Mouse (Mus musculus): ENCODE data around the gene Rrn3. TPM values are rescaled to one million over a fixed set of nuclear protein-coding genes. Genes with fewer than 3 reads are reported as not detected.
"Not testable (repeated sequence)": the region's sequence is repeated elsewhere in the genome, so short reads cannot be mapped to it uniquely, and the experiment has no call there.

The Rrn3 gene
- polyA plus RNA-seq, 1 experiment from 2014 or later: 63.6 TPM

GRCm38 (mm10) chr16:13750626-13751025 is 29.9 kb upstream of the Rrn3 start:
- H3K27ac ChIP-seq (ENCODE audit: poor library complexity, severe bottlenecking): no peak overlapping the region
- H3K4me1 ChIP-seq (replicated peaks): peaks cover 5% of the 10 kb centered on the region; the same call in 1 of the 2 replicates
- no peak overlapping the region for H3K4me3 ChIP-seq
- no peaks in the 10 kb centered on the region for H3K36me3 ChIP-seq
- H3K9me3 ChIP-seq (replicated peaks): no peaks in the 10 kb centered on the region
- H3K27me3 ChIP-seq (replicated peaks): no peaks in the 10 kb centered on the region; the same call in 1 of the 2 replicates
- H3K4me2 ChIP-seq: no peak overlapping the region
- WGBS: 89% methylated on average over 13 of the region's 13 CpGs
- H3K9ac ChIP-seq: no peak overlapping the region
- no peak for ATAC-seq (ENCODE audit: insufficient number of reproducible peaks, low FRiP score)

- Histone ChIP-seq H3K4me2 (peak overlapping the region; percentile 99), H3K9ac (no peak overlapping the region), H3K4me1 (replicated peaks) (peaks cover 5% of the 10 kb centered on the region; the same call in 1 of the 2 replicates), H3K27me3 (replicated peaks) (no peaks in the 10 kb centered on the region; the same call in 1 of the 2 replicates), H3K36me3 (no peaks in the 10 kb centered on the region), H3K9me3 (replicated peaks) (no peaks in the 10 kb centered on the region), H3K27ac (ENCODE audit: poor library complexity, severe bottlenecking) (no peak overlapping the region), H3K4me3 (peak overlapping the region; percentile 66)
- ATAC-seq (ENCODE audit: insufficient number of reproducible peaks, low FRiP score): no peak
- WGBS: 71% methylated on average over 8 of the region's 8 CpGs
These were observed 26.5 kb upstream of the Rrn3 start for GRCm38 (mm10) chr16:13753986-13754385.

- Histone ChIP-seq H3K27me3 (replicated peaks) (no peaks in the 10 kb centered on the region), H3K36me3 (no peaks in the 10 kb centered on the region), H3K4me1 (replicated peaks) (peaks cover 5% of the 10 kb centered on the region; the same call in 1 of the 2 replicates), H3K27ac (ENCODE audit: poor library complexity, severe bottlenecking) (no peak overlapping the region), H3K9me3 (replicated peaks) (no peaks in the 10 kb centered on the region), H3K4me2 (peak overlapping the region; percentile 99), H3K9ac (peak overlapping the region; percentile 76), H3K4me3 (peak overlapping the region; percentile 66)
- WGBS: 1% methylated on average over 65 of the region's 65 CpGs
- ATAC-seq (ENCODE audit: insufficient number of reproducible peaks, low FRiP score): peak; percentile 97
These were observed 25.9 kb upstream of the Rrn3 start for GRCm38 (mm10) chr16:13754400-13755190.

- Histone ChIP-seq H3K4me1 (replicated peaks) (peaks cover 5% of the 10 kb centered on the region; the same call in 1 of the 2 replicates), H3K27me3 (replicated peaks) (no peaks in the 10 kb centered on the region), H3K4me3 (no peak overlapping the region), H3K4me2 (no peak overlapping the region), H3K27ac (ENCODE audit: poor library complexity, severe bottlenecking) (no peak overlapping the region), H3K36me3 (no peaks in the 10 kb centered on the region), H3K9ac (no peak overlapping the region), H3K9me3 (replicated peaks) (no peaks in the 10 kb centered on the region)
- 81% methylated on average over 2 of the region's 2 CpGs for WGBS
- no peak for ATAC-seq (ENCODE audit: insufficient number of reproducible peaks, low FRiP score)
These were observed 22.7 kb upstream of the Rrn3 start for GRCm38 (mm10) chr16:13757823-13758222.

- WGBS: 81% methylated on average over 1 of the region's 1 CpGs
- not testable (repeated sequence) for H3K4me1 ChIP-seq (replicated peaks); H3K9me3 ChIP-seq (replicated peaks); H3K27me3 ChIP-seq (replicated peaks); H3K4me2 ChIP-seq; H3K9ac ChIP-seq; H3K27ac ChIP-seq (ENCODE audit: poor library complexity, severe bottlenecking); H3K4me3 ChIP-seq; H3K36me3 ChIP-seq; ATAC-seq (ENCODE audit: insufficient number of reproducible peaks, low FRiP score)
These were observed 17.7 kb upstream of the Rrn3 start for GRCm38 (mm10) chr16:13762807-13763206.

GRCm38 (mm10) chr16:13764519-13764918 is 16.0 kb upstream of the Rrn3 start:
- Histone ChIP-seq H3K36me3 (no peaks in the 10 kb centered on the region), H3K4me1 (replicated peaks) (no peaks in the 10 kb centered on the region), H3K4me3 (no peak overlapping the region), H3K27me3 (replicated peaks) (no peaks in the 10 kb centered on the region), H3K9ac (no peak overlapping the region), H3K9me3 (replicated peaks) (no peaks in the 10 kb centered on the region), H3K4me2 (no peak overlapping the region), H3K27ac (ENCODE audit: poor library complexity, severe bottlenecking) (no peak overlapping the region)
- WGBS: 35% methylated on average over 3 of the region's 3 CpGs
- ATAC-seq (ENCODE audit: insufficient number of reproducible peaks, low FRiP score): no peak

GRCm38 (mm10) chr16:13766367-13766766 is 14.1 kb upstream of the Rrn3 start:
- no peak for ATAC-seq (ENCODE audit: insufficient number of reproducible peaks, low FRiP score)
- Histone ChIP-seq H3K27ac (ENCODE audit: poor library complexity, severe bottlenecking) (no peak overlapping the region), H3K4me2 (no peak overlapping the region), H3K9ac (no peak overlapping the region), H3K27me3 (replicated peaks) (no peaks in the 10 kb centered on the region), H3K9me3 (replicated peaks) (no peaks in the 10 kb centered on the region), H3K4me1 (replicated peaks) (no peaks in the 10 kb centered on the region), H3K36me3 (no peaks in the 10 kb centered on the region), H3K4me3 (no peak overlapping the region)

- H3K36me3 ChIP-seq; H3K9me3 ChIP-seq (replicated peaks); H3K4me1 ChIP-seq (replicated peaks); H3K27me3 ChIP-seq (replicated peaks); H3K27ac ChIP-seq (ENCODE audit: poor library complexity, severe bottlenecking); ATAC-seq (ENCODE audit: insufficient number of reproducible peaks, low FRiP score); H3K4me2 ChIP-seq; H3K4me3 ChIP-seq; H3K9ac ChIP-seq: not testable (repeated sequence)
- 71% methylated on average over 4 of the region's 4 CpGs for WGBS
These were observed 8.9 kb upstream of the Rrn3 start for GRCm38 (mm10) chr16:13771603-13772002.

GRCm38 (mm10) chr16:13772051-13772450 is 8.5 kb upstream of the Rrn3 start:
- not testable (repeated sequence) for ATAC-seq (ENCODE audit: insufficient number of reproducible peaks, low FRiP score)
- 79% methylated on average over 5 of the region's 5 CpGs for WGBS

GRCm38 (mm10) chr16:13774011-13774410 is 6.5 kb upstream of the Rrn3 start:
- peaks cover 11% of the 10 kb centered on the region for H3K9me3 ChIP-seq (replicated peaks)
- not testable (repeated sequence) for H3K27ac ChIP-seq (ENCODE audit: poor library complexity, severe bottlenecking); H3K4me3 ChIP-seq; H3K4me1 ChIP-seq (replicated peaks); H3K27me3 ChIP-seq (replicated peaks); H3K9ac ChIP-seq; H3K4me2 ChIP-seq; ATAC-seq (ENCODE audit: insufficient number of reproducible peaks, low FRiP score); H3K36me3 ChIP-seq
- WGBS: 79% methylated on average over 2 of the region's 2 CpGs

More at GRCm38 (mm10) chr16:13772051-13772450, 8.5 kb upstream of the Rrn3 start:
- H3K9me3 ChIP-seq (replicated peaks); H3K4me2 ChIP-seq; H3K36me3 ChIP-seq; H3K9ac ChIP-seq; H3K4me3 ChIP-seq; H3K4me1 ChIP-seq (replicated peaks); H3K27ac ChIP-seq (ENCODE audit: poor library complexity, severe bottlenecking); H3K27me3 ChIP-seq (replicated peaks): not testable (repeated sequence)

- not testable (repeated sequence) for H3K4me2 ChIP-seq; H3K9ac ChIP-seq; H3K4me3 ChIP-seq; H3K4me1 ChIP-seq (replicated peaks); H3K36me3 ChIP-seq; ATAC-seq (ENCODE audit: insufficient number of reproducible peaks, low FRiP score); H3K27me3 ChIP-seq (replicated peaks); H3K27ac ChIP-seq (ENCODE audit: poor library complexity, severe bottlenecking)
- peaks cover 17% of the 10 kb centered on the region for H3K9me3 ChIP-seq (replicated peaks)
- WGBS: 81% methylated on average over 3 of the region's 3 CpGs
These were observed 5.9 kb upstream of the Rrn3 start for GRCm38 (mm10) chr16:13774651-13775050.

GRCm38 (mm10) chr16:13781216-13781615 is 708 bp downstream of the Rrn3 start:
- peak overlapping the region; percentile 74 for H3K4me2 ChIP-seq
- H3K27me3 ChIP-seq (replicated peaks): no peaks in the 10 kb centered on the region
- ATAC-seq (ENCODE audit: insufficient number of reproducible peaks, low FRiP score): no peak
- H3K27ac ChIP-seq (ENCODE audit: poor library complexity, severe bottlenecking): no peak overlapping the region
- peak overlapping the region; percentile 97 for H3K4me3 ChIP-seq
- peak overlapping the region; percentile 42; the same call in 1 of the 2 replicates for H3K9ac ChIP-seq
- H3K4me1 ChIP-seq (replicated peaks): peaks cover 14% of the 10 kb centered on the region
- WGBS: 26% methylated on average over 8 of the region's 8 CpGs
- H3K9me3 ChIP-seq (replicated peaks): peaks cover 17% of the 10 kb centered on the region
- peaks cover 37% of the 10 kb centered on the region for H3K36me3 ChIP-seq

Measured in heart, embryonic 12.5 days (tissue).